Mouse (Mus musculus) forebrain, embryonic 15.5 days (tissue): ENCODE data around the gene Glrp1. TPM values are rescaled to one million over a fixed set of nuclear protein-coding genes. Genes with fewer than 3 reads are reported as not detected.

ENCODE experiments used
- ATAC-seq: fragments of 200-750 bp; cut with Nextera tagmentation; replicated peaks from 2 replicates; pipeline ENCODE4 v1.8.0; 2017; ENCODE audit warnings: mild to moderate bottlenecking, moderate TSS enrichment, moderate library complexity
- H3K27ac ChIP-seq: fragments of 300-500 bp; sonication (generic); replicated peaks from 2 replicates; pipeline ENCODE4 v1.5.1; 2015; ENCODE audit warnings: mild to moderate bottlenecking, inconsistent platforms
- H3K27me3 ChIP-seq: fragments of 300-500 bp; sonication (generic); 2 replicates; pipeline ENCODE4 v1.6.1; 2015; ENCODE audit warnings: inconsistent platforms
- H3K36me3 ChIP-seq: fragments of 300-500 bp; sonication (generic); 2 replicates; pipeline ENCODE4 v1.6.1; 2015; ENCODE audit warnings: mild to moderate bottlenecking, inconsistent platforms
- H3K4me1 ChIP-seq: fragments of 300-500 bp; sonication (generic); 2 replicates; pipeline ENCODE4 v1.6.1; 2015; ENCODE audit warnings: inconsistent platforms
- H3K4me2 ChIP-seq: fragments of 300-500 bp; sonication (generic); replicated peaks from 2 replicates; pipeline ENCODE4 v1.6.1; 2015; ENCODE audit warnings: mild to moderate bottlenecking, inconsistent platforms
- H3K4me3 ChIP-seq: fragments of 300-500 bp; sonication (generic); 2 replicates; pipeline ENCODE4 v1.5.1; 2015; ENCODE audit warnings: mild to moderate bottlenecking, inconsistent platforms
- H3K9ac ChIP-seq: fragments of 300-500 bp; sonication (generic); replicated peaks from 2 replicates; pipeline ENCODE4 v1.6.1; 2015; ENCODE audit warnings: mild to moderate bottlenecking, inconsistent platforms
- H3K9me3 ChIP-seq: fragments of 300-500 bp; sonication (generic); 2 replicates; pipeline ENCODE4 v1.6.1; 2016; ENCODE audit warnings: inconsistent platforms
- WGBS: fragments of 180-500 bp; shearing (Covaris S2); methylation state at CpG from one replicate; pipeline ENCODE4 v1.1.7; 2015; ENCODE audit warnings: mixed read lengths; 5-methylcytosine and 5-hydroxymethylcytosine counted together
- polyA plus RNA-seq: library from polyadenylated mRNA; unstranded; fragments of >200 nt; fragmentation: Nextera tagmentation; extraction: Ambion mirVana; gene quantifications from 2 replicates; pipeline ENCODE4 v1.2.1, GENCODE M21; 2015

The Glrp1 gene
- polyA plus RNA-seq = not detected in 2 replicates

GRCm38 (mm10) chr1:88509789-88510188 is at the start of gene Glrp1:
TSS of gene Glrp1 (minus strand) at chr1:88510066.
- Histone ChIP-seq H3K4me1 (peaks cover 2% of the 10 kb centered on the region; the same call in 1 of the 2 replicates), H3K9me3 (no peaks in the 10 kb centered on the region), H3K9ac (no peak within 1 kb of the TSS), H3K4me3 (no peak within 1 kb of the TSS), H3K27me3 (no peaks in the 10 kb centered on the region), H3K36me3 (no peaks in the 10 kb centered on the region), H3K27ac (no peak within 1 kb of the TSS), H3K4me2 (no peak within 1 kb of the TSS)
- no peak for ATAC-seq
- 86% methylated on average over 8 of the region's 8 CpGs for WGBS

DNA sequence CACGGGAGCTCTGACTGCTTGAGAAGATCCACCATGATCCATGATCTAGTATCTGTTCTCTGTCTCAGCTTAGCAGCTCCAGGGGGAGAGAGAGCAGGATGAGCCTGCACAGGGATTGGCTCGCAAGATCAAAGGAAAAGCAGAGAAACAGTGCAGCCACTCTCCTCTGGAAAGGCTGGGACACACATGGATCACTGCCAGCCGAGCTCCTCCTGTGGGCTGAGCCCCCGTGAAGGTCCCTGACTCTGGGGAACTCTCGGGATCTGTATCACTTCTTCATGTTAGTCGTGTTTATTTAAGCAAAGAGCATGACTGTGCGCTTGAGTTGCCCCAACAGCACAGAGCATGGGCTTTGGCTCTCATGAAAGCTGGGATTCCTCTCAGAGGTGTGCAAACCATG is 49.4 kb upstream of the Glrp1 start:
- no peak overlapping the region for H3K4me3 ChIP-seq
- no peaks in the 10 kb centered on the region for H3K36me3 ChIP-seq
- H3K27ac ChIP-seq = no peak overlapping the region
- H3K4me1 ChIP-seq = no peaks in the 10 kb centered on the region
- no peaks in the 10 kb centered on the region for H3K9me3 ChIP-seq
- H3K27me3 ChIP-seq = no peaks in the 10 kb centered on the region
- no peak overlapping the region for H3K4me2 ChIP-seq
- WGBS = 26% methylated on average over 7 of the region's 7 CpGs
- H3K9ac ChIP-seq = no peak overlapping the region
- no peak for ATAC-seq

DNA sequence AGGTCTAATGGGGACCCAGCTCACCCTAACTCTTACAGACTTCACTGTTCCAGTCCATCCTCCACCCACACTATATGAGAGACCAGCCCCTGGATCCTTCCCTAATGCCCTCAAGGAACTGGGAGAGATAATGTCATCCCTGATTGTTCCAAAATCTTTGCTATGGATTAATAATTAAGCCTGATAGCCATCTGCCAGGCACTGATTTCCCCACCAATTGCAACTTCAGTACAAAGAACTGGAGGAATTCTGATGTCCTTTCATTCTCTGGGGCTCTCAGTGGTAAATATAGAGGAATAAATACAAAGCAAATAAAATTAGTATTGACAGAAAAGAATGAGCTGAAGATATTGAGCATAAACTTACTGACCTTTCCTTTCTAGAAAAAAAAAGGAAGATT is 48.9 kb upstream of the Glrp1 start:
- no peak overlapping the region for H3K9ac ChIP-seq
- H3K27ac ChIP-seq = no peak overlapping the region

DNA sequence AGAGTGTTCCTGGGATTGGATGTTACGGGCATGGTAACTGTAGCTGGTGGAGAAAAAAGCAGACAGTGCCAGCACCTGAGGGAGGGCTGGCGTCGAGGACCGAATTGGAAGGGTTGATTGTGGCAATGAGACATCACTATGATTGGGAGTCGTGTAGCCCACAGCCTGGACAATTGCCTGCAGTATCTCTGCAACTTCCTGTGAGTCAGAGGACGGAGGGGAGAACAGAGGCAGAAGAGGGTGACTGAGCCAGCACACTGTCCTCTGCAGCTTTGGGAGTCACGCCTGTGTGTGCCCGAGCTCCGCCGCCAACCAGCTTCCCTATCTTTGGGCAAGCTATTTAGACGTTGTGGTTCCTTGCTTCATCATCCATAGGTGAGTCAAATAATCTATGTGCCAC is 46.5 kb upstream of the Glrp1 start:
- Histone ChIP-seq H3K27me3 (no peaks in the 10 kb centered on the region), H3K9ac (no peak overlapping the region), H3K4me1 (peaks cover 5% of the 10 kb centered on the region), H3K4me2 (no peak overlapping the region), H3K27ac (no peak overlapping the region), H3K9me3 (no peaks in the 10 kb centered on the region), H3K36me3 (no peaks in the 10 kb centered on the region), H3K4me3 (no peak overlapping the region)
- 91% methylated on average over 11 of the region's 11 CpGs for WGBS
- no peak for ATAC-seq

More for the DNA sequence above, 48.9 kb upstream of the Glrp1 start:
- Histone ChIP-seq H3K9me3 (no peaks in the 10 kb centered on the region), H3K27me3 (no peaks in the 10 kb centered on the region), H3K36me3 (no peaks in the 10 kb centered on the region), H3K4me3 (no peak overlapping the region), H3K4me1 (no peaks in the 10 kb centered on the region), H3K4me2 (no peak overlapping the region)
- no peak for ATAC-seq

- no peak overlapping the region for H3K27ac ChIP-seq
- no peak for ATAC-seq
These were observed 43.8 kb upstream of the Glrp1 start for GRCm38 (mm10) chr1:88553500-88554187.

GRCm38 (mm10) chr1:88549263-88549662 is 39.4 kb upstream of the Glrp1 start:
- H3K27me3 ChIP-seq = no peaks in the 10 kb centered on the region
- no peak for ATAC-seq
- H3K9ac ChIP-seq = no peak overlapping the region
- no peaks in the 10 kb centered on the region for H3K36me3 ChIP-seq
- WGBS = 87% methylated on average over 1 of the region's 1 CpGs
- H3K27ac ChIP-seq = no peak overlapping the region
- no peak overlapping the region for H3K4me2 ChIP-seq
- no peak overlapping the region for H3K4me3 ChIP-seq
- no peaks in the 10 kb centered on the region for H3K9me3 ChIP-seq
- peaks cover 5% of the 10 kb centered on the region for H3K4me1 ChIP-seq

More at GRCm38 (mm10) chr1:88553500-88554187, 43.8 kb upstream of the Glrp1 start:
- H3K27me3 ChIP-seq = no peaks in the 10 kb centered on the region
- WGBS = 42% methylated on average over 7 of the region's 7 CpGs
- H3K4me3 ChIP-seq = no peak overlapping the region
- no peak overlapping the region for H3K4me2 ChIP-seq
- H3K36me3 ChIP-seq = no peaks in the 10 kb centered on the region
- H3K4me1 ChIP-seq = peaks cover 5% of the 10 kb centered on the region
- no peaks in the 10 kb centered on the region for H3K9me3 ChIP-seq
- H3K9ac ChIP-seq = no peak overlapping the region

DNA sequence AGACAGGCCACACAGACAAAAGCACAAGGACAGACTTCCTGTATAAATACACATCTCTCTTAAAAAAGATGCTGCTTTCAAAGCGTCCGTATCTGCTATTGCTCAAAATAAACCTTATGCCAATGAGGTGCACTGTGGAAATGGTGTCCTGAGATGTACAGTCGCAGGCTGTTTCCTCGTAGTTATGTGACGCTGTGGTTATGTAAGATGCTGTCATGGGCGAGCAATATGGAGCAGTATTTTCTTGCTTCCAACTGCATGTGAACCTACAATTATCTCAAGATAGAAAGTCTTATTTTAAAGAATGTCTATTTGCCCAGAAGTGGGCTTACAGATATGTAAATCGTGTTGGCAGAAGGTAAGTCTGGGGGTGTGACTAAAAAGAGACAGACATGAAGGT is 37.3 kb upstream of the Glrp1 start:
- Histone ChIP-seq H3K36me3 (no peaks in the 10 kb centered on the region), H3K9ac (no peak overlapping the region), H3K27ac (no peak overlapping the region), H3K4me2 (no peak overlapping the region), H3K27me3 (no peaks in the 10 kb centered on the region), H3K4me3 (no peak overlapping the region), H3K9me3 (no peaks in the 10 kb centered on the region), H3K4me1 (no peaks in the 10 kb centered on the region)
- 85% methylated on average over 7 of the region's 7 CpGs for WGBS
- ATAC-seq = no peak

DNA sequence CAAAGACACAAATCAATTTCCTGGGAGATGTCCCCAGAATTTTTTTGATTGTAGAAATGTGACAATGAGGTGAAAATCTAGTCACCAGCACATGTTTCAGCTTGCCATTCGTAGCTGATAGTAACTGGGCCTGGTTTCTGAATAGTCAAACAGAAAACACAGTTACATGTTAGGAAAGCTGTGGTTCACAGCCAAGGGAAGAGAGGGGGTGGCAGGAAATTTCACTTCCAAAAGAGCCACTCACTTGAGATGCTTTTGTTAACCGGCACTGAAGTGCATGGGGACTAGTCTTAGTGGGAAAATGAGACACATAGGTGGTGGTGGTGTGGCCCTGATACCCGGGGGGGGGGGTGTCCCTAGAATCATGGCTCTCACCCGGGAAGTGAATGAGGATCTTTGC is 33.7 kb upstream of the Glrp1 start:
- Histone ChIP-seq H3K9ac (no peak overlapping the region), H3K4me3 (no peak overlapping the region), H3K4me1 (peaks cover 19% of the 10 kb centered on the region), H3K27me3 (no peaks in the 10 kb centered on the region), H3K4me2 (no peak overlapping the region), H3K36me3 (no peaks in the 10 kb centered on the region), H3K27ac (no peak overlapping the region), H3K9me3 (no peaks in the 10 kb centered on the region)
- WGBS = 75% methylated on average over 4 of the region's 4 CpGs
- no peak for ATAC-seq

- no peak overlapping the region for H3K9ac ChIP-seq
- H3K4me1 ChIP-seq = peaks cover 19% of the 10 kb centered on the region
- H3K4me2 ChIP-seq = no peak overlapping the region
- no peak overlapping the region for H3K4me3 ChIP-seq
- peak; percentile 78 for ATAC-seq
- no peaks in the 10 kb centered on the region for H3K9me3 ChIP-seq
- 18% methylated on average over 3 of the region's 3 CpGs for WGBS
- no peaks in the 10 kb centered on the region for H3K27me3 ChIP-seq
- no peaks in the 10 kb centered on the region for H3K36me3 ChIP-seq
- peak overlapping the region; percentile 58 for H3K27ac ChIP-seq
These were observed 30.0 kb upstream of the Glrp1 start for GRCm38 (mm10) chr1:88539823-88540222.

- peak overlapping the region; percentile 58 for H3K27ac ChIP-seq
- peaks cover 19% of the 10 kb centered on the region for H3K4me1 ChIP-seq
- ATAC-seq = peak; percentile 4; the same call in 1 of the 2 replicates
- no peaks in the 10 kb centered on the region for H3K36me3 ChIP-seq
- no peak overlapping the region for H3K4me3 ChIP-seq
- no peak overlapping the region for H3K4me2 ChIP-seq
- no peaks in the 10 kb centered on the region for H3K27me3 ChIP-seq
- no peaks in the 10 kb centered on the region for H3K9me3 ChIP-seq
- no peak overlapping the region for H3K9ac ChIP-seq
- 81% methylated on average over 7 of the region's 7 CpGs for WGBS
These were observed 29.4 kb upstream of the Glrp1 start for GRCm38 (mm10) chr1:88539256-88539655.

- H3K9me3 ChIP-seq = no peaks in the 10 kb centered on the region
- H3K27ac ChIP-seq = no peak overlapping the region
- WGBS = 94% methylated on average over 1 of the region's 1 CpGs
- no peak overlapping the region for H3K9ac ChIP-seq
- no peaks in the 10 kb centered on the region for H3K36me3 ChIP-seq
- no peak for ATAC-seq
- peaks cover 19% of the 10 kb centered on the region for H3K4me1 ChIP-seq
- H3K4me3 ChIP-seq = no peak overlapping the region
- no peaks in the 10 kb centered on the region for H3K27me3 ChIP-seq
- no peak overlapping the region for H3K4me2 ChIP-seq
These were observed 26.4 kb upstream of the Glrp1 start for GRCm38 (mm10) chr1:88536308-88536707.

GRCm38 (mm10) chr1:88534091-88534490 is 24.2 kb upstream of the Glrp1 start:
- H3K27me3 ChIP-seq = no peaks in the 10 kb centered on the region
- no peak overlapping the region for H3K27ac ChIP-seq
- no peak overlapping the region for H3K4me3 ChIP-seq
- H3K36me3 ChIP-seq = no peaks in the 10 kb centered on the region
- 57% methylated on average over 5 of the region's 5 CpGs for WGBS
- peaks cover 3% of the 10 kb centered on the region for H3K4me1 ChIP-seq
- no peak for ATAC-seq
- no peak overlapping the region for H3K9ac ChIP-seq
- no peaks in the 10 kb centered on the region for H3K9me3 ChIP-seq
- no peak overlapping the region for H3K4me2 ChIP-seq

DNA sequence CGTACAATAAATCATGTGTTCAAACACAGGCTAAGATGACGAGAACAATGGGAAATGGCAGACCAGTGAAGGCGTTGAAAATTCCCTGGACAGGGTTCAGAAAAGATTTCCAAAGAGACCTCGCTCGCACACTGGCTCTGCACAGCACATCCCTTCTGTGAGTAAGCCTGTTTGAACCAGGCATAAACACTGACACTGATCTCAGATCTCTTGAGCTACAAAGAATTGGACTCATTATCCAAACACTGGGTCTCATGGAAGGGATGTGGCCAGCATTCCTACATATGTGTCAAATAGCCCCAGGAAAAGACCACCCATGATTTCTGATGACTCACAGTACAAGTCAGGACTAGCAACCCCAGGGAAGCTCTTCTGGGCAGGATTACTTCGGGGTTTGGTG is 16.3 kb upstream of the Glrp1 start:
- Histone ChIP-seq H3K9me3 (no peaks in the 10 kb centered on the region), H3K27me3 (no peaks in the 10 kb centered on the region), H3K27ac (no peak overlapping the region), H3K36me3 (no peaks in the 10 kb centered on the region), H3K4me3 (no peak overlapping the region), H3K9ac (no peak overlapping the region), H3K4me2 (no peak overlapping the region), H3K4me1 (no peaks in the 10 kb centered on the region)
- ATAC-seq = no peak
- 50% methylated on average over 6 of the region's 6 CpGs for WGBS
